Mouse (Mus musculus): ENCODE results near the gene Srd5a1. TPM values are rescaled to one million over a fixed set of nuclear protein-coding genes. Genes with fewer than 3 reads are reported as not detected.

Gene Srd5a1
- total and polyA plus RNA-seq, 3 experiments = 7.7 to 10.5 TPM; not detected in 1

GRCm38 (mm10) chr13:69530951-69531350, 80.3 kb downstream of the Srd5a1 start:
- Histone ChIP-seq H3K4me3 (ENCODE audit: control insufficient read depth in 1 of 2, insufficient read depth in 1 of 2, low read depth in 2 of 2, low read length in 2 of 2) (no peak overlapping the region; a peak in 1 of 4 replicates), H3K9me3 (replicated peaks; ENCODE audit: insufficient read depth, low read length) (no peaks in the 10 kb centered on the region), H3K36me3 (ENCODE audit: control insufficient read depth in 1 of 2, insufficient read depth in 2 of 2, low read length in 2 of 2) (no peaks in the 10 kb centered on the region; a peak in 1 of 4 replicates), H3K79me2 (ENCODE audit: control insufficient read depth, insufficient read depth, low read length, poor library complexity) (peaks cover 81% of the 10 kb centered on the region), H3K4me1 (ENCODE audit: control insufficient read depth in 1 of 2, insufficient read depth in 2 of 2, low read length in 2 of 2) (peaks cover 2 to 15% of the 10 kb centered on the region in 2 experiments; a peak in 3 of 4 replicates), H3K27ac (ENCODE audit: control insufficient read depth, low read depth, low read length) (no peak overlapping the region), H3K9ac (ENCODE audit: control insufficient read depth, low read depth, low read length, poor library complexity, severe bottlenecking) (no peak overlapping the region), H3K27me3 (ENCODE audit: control insufficient read depth in 1 of 2, insufficient read depth in 2 of 2, low read length in 2 of 2) (no peaks in the 10 kb centered on the region)
- DNase-seq (ENCODE audit: low read depth, low spot score) = no peak
- TF ChIP-seq EP300 (IDR thresholded peaks at IDR 0.05; ENCODE audit: low read depth in 1 of 2, low read length in 2 of 2) (no peak), MYC (IDR thresholded peaks at IDR 0.05; ENCODE audit: low read depth, low read length) (no peak), TBP (IDR thresholded peaks at IDR 0.05; ENCODE audit: low read depth, low read length) (no peak), USF1 (IDR thresholded peaks at IDR 0.05; ENCODE audit: low read depth, low read length) (no peak), CHD2 (IDR thresholded peaks at IDR 0.05; ENCODE audit: low read length) (no peak), E2F4 (IDR thresholded peaks at IDR 0.05; ENCODE audit: borderline replicate concordance, low read depth, low read length) (no peak), MAFK (IDR thresholded peaks at IDR 0.05; ENCODE audit: borderline replicate concordance, low read depth, low read length) (no peak), RAD21 (IDR thresholded peaks at IDR 0.05; ENCODE audit: low read depth, low read length) (no peak), JUND (IDR thresholded peaks at IDR 0.05; ENCODE audit: low read depth, low read length) (no peak), GATA1 (IDR thresholded peaks at IDR 0.05; ENCODE audit: low read depth, low read length) (no peak), NRF1 (IDR thresholded peaks at IDR 0.05; ENCODE audit: insufficient read depth, low read depth, low read length, poor library complexity, severe bottlenecking) (no peak), MYB (IDR thresholded peaks at IDR 0.05; ENCODE audit: low read depth, low read length) (no peak), ETS1 (IDR thresholded peaks at IDR 0.05; ENCODE audit: low read depth, low read length) (no peak), MAX (IDR thresholded peaks at IDR 0.05; ENCODE audit: low read length) (no peak), RCOR1 (IDR thresholded peaks at IDR 0.05; ENCODE audit: low read depth, low read length) (no peak), MAZ (IDR thresholded peaks at IDR 0.05; ENCODE audit: low read depth, low read length) (no peak), SMC3 (IDR thresholded peaks at IDR 0.05; ENCODE audit: low read depth, low read length) (no peak), ZNF384 (IDR thresholded peaks at IDR 0.05; ENCODE audit: low read depth, low read length) (no peak), GABPA (IDR thresholded peaks at IDR 0.05; ENCODE audit: low read depth, low read length) (no peak), BHLHE40 (IDR thresholded peaks at IDR 0.05; ENCODE audit: borderline replicate concordance, low read depth, low read length) (no peak)

GRCm38 (mm10) chr13:69530156-69530555, 81.1 kb downstream of the Srd5a1 start:
- no peak for DNase-seq (ENCODE audit: low read depth, low spot score)

More at GRCm38 (mm10) chr13:69530156-69530555, 81.1 kb downstream of the Srd5a1 start:
- no peak overlapping the region for H3K27ac ChIP-seq (ENCODE audit: control insufficient read depth, low read depth, low read length)
- no peak overlapping the region for H3K4me3 ChIP-seq (ENCODE audit: control insufficient read depth in 1 of 2, insufficient read depth in 1 of 2, low read depth in 2 of 2, low read length in 2 of 2)
- peaks cover 2 to 13% of the 10 kb centered on the region in 2 experiments; a peak in 3 of 4 replicates for H3K4me1 ChIP-seq (ENCODE audit: control insufficient read depth in 1 of 2, insufficient read depth in 2 of 2, low read length in 2 of 2)
- peaks cover 88% of the 10 kb centered on the region for H3K79me2 ChIP-seq (ENCODE audit: control insufficient read depth, insufficient read depth, low read length, poor library complexity)
- no peaks in the 10 kb centered on the region; a peak in 1 of 4 replicates for H3K36me3 ChIP-seq (ENCODE audit: control insufficient read depth in 1 of 2, insufficient read depth in 2 of 2, low read length in 2 of 2)
- no peaks in the 10 kb centered on the region for H3K9me3 ChIP-seq (replicated peaks; ENCODE audit: insufficient read depth, low read length)
- no peak for TF ChIP-seq MXI1 (IDR thresholded peaks at IDR 0.05; ENCODE audit: low read depth, low read length)
- H3K27me3 ChIP-seq (ENCODE audit: control insufficient read depth in 1 of 2, insufficient read depth in 2 of 2, low read length in 2 of 2) = no peaks in the 10 kb centered on the region
- no peak overlapping the region for H3K9ac ChIP-seq (ENCODE audit: control insufficient read depth, low read depth, low read length, poor library complexity, severe bottlenecking)
